Mouse (Mus musculus): ENCODE measurements around the gene Gm11114. TPM values are rescaled to one million over a fixed set of nuclear protein-coding genes. Genes with fewer than 3 reads are reported as not detected.

The Gm11114 gene
- polyA plus RNA-seq (2012): not detected in 2 replicates

- no peaks in the 10 kb centered on the region for H3K36me3 ChIP-seq (ENCODE audit: control insufficient read depth)
- TF ChIP-seq GATA1 (IDR thresholded peaks at IDR 0.05; ENCODE audit: low read length) (no peak), TAL1 (IDR thresholded peaks at IDR 0.05; ENCODE audit: low read length) (no peak)
- no peaks in the 10 kb centered on the region for H3K4me1 ChIP-seq (ENCODE audit: control insufficient read depth)
- H3K4me3 ChIP-seq (replicated peaks): no peak within 1 kb of the TSS
- no peaks in the 10 kb centered on the region for H3K9me3 ChIP-seq (ENCODE audit: control insufficient read depth, low read length)
- H3K27me3 ChIP-seq (ENCODE audit: control insufficient read depth): no peaks in the 10 kb centered on the region
These were observed at the start of gene Gm11114 for GRCm38 (mm10) chr9:85312473-85312872. Gene Gm11114, plus strand, starts transcription at chr9:85312773.

DNA sequence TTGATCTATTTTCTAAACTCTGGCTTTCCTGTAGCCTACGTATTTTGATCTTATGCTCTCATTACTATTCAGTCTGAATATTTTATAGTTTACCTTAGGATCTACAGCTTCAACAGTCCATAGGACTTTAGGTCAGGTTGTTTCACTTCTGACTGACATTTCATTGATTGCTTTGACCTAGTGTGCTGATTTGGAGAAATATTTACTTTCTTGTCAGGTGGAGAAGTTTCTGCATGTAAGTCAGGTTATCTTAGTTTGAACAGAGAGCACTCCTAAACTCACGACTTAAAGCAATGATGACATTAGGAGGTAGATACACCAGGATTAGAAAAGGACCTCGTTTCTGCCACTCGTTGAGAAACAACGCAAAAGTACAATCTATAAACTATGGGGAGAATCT, 45.7 kb upstream of the Gm11114 start:
- H3K4me1 ChIP-seq (ENCODE audit: control insufficient read depth): no peaks in the 10 kb centered on the region
- TF ChIP-seq TAL1 (IDR thresholded peaks at IDR 0.05; ENCODE audit: low read length) (no peak), GATA1 (IDR thresholded peaks at IDR 0.05; ENCODE audit: low read length) (no peak)

DNA sequence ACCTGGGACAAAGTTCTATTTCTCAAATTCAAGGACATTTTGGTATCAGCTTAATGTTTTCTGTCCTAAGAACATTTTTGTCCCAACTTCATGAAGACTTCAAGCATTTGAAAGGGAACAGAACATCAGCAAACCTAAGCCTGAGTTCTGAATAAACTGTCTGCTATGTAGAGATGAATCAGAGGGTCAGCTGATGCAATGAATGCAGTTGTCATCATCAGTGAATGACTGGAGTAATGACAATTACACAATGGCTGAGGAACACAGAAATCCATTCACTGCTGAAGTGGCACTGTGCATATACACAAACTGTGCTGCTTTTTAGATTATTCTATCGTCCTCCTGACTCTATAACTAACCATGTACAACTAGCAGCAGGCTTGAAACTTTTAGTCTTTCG, 38.5 kb upstream of the Gm11114 start:
- no peak for TF ChIP-seq TAL1 (IDR thresholded peaks at IDR 0.05; ENCODE audit: low read length)
- no peak overlapping the region for H3K4me3 ChIP-seq (replicated peaks)
- no peaks in the 10 kb centered on the region for H3K36me3 ChIP-seq (ENCODE audit: control insufficient read depth)
- no peaks in the 10 kb centered on the region for H3K27me3 ChIP-seq (ENCODE audit: control insufficient read depth)
- no peaks in the 10 kb centered on the region for H3K9me3 ChIP-seq (ENCODE audit: control insufficient read depth, low read length)
- no peaks in the 10 kb centered on the region for H3K4me1 ChIP-seq (ENCODE audit: control insufficient read depth)

More for the DNA sequence above, 45.7 kb upstream of the Gm11114 start:
- H3K36me3 ChIP-seq (ENCODE audit: control insufficient read depth): no peaks in the 10 kb centered on the region
- no peak overlapping the region for H3K4me3 ChIP-seq (replicated peaks)
- H3K9me3 ChIP-seq (ENCODE audit: control insufficient read depth, low read length): no peaks in the 10 kb centered on the region
- H3K27me3 ChIP-seq (ENCODE audit: control insufficient read depth): no peaks in the 10 kb centered on the region

GRCm38 (mm10) chr9:85302849-85303248, 9.7 kb upstream of the Gm11114 start:
- no peak for TF ChIP-seq TAL1 (IDR thresholded peaks at IDR 0.05; ENCODE audit: low read length)
- TF ChIP-seq GATA1 (IDR thresholded peaks at IDR 0.05; ENCODE audit: low read length): no peak
- Histone ChIP-seq H3K4me3 (replicated peaks) (no peak overlapping the region), H3K9me3 (ENCODE audit: control insufficient read depth, low read length) (no peaks in the 10 kb centered on the region), H3K36me3 (ENCODE audit: control insufficient read depth) (no peaks in the 10 kb centered on the region), H3K4me1 (ENCODE audit: control insufficient read depth) (no peaks in the 10 kb centered on the region), H3K27me3 (ENCODE audit: control insufficient read depth) (no peaks in the 10 kb centered on the region)

- Histone ChIP-seq H3K9me3 (ENCODE audit: control insufficient read depth, low read length) (no peaks in the 10 kb centered on the region), H3K4me3 (replicated peaks) (no peak overlapping the region), H3K36me3 (ENCODE audit: control insufficient read depth) (no peaks in the 10 kb centered on the region), H3K27me3 (ENCODE audit: control insufficient read depth) (no peaks in the 10 kb centered on the region), H3K4me1 (ENCODE audit: control insufficient read depth) (no peaks in the 10 kb centered on the region)
- TF ChIP-seq GATA1 (IDR thresholded peaks at IDR 0.05; ENCODE audit: low read length) (no peak), TAL1 (IDR thresholded peaks at IDR 0.05; ENCODE audit: low read length) (no peak)
These were observed 9.2 kb upstream of the Gm11114 start for GRCm38 (mm10) chr9:85303378-85303777.

GRCm38 (mm10) chr9:85316122-85316521, 3.5 kb downstream of the Gm11114 start:
- H3K27me3 ChIP-seq (ENCODE audit: control insufficient read depth): no peaks in the 10 kb centered on the region
- H3K9me3 ChIP-seq (ENCODE audit: control insufficient read depth, low read length): no peaks in the 10 kb centered on the region
- no peak overlapping the region for H3K4me3 ChIP-seq (replicated peaks)
- no peak for TF ChIP-seq GATA1 (IDR thresholded peaks at IDR 0.05; ENCODE audit: low read length)
- TF ChIP-seq TAL1 (IDR thresholded peaks at IDR 0.05; ENCODE audit: low read length): no peak
- no peaks in the 10 kb centered on the region; the same call in 1 of the 2 replicates for H3K36me3 ChIP-seq (ENCODE audit: control insufficient read depth)
- no peaks in the 10 kb centered on the region for H3K4me1 ChIP-seq (ENCODE audit: control insufficient read depth)

DNA sequence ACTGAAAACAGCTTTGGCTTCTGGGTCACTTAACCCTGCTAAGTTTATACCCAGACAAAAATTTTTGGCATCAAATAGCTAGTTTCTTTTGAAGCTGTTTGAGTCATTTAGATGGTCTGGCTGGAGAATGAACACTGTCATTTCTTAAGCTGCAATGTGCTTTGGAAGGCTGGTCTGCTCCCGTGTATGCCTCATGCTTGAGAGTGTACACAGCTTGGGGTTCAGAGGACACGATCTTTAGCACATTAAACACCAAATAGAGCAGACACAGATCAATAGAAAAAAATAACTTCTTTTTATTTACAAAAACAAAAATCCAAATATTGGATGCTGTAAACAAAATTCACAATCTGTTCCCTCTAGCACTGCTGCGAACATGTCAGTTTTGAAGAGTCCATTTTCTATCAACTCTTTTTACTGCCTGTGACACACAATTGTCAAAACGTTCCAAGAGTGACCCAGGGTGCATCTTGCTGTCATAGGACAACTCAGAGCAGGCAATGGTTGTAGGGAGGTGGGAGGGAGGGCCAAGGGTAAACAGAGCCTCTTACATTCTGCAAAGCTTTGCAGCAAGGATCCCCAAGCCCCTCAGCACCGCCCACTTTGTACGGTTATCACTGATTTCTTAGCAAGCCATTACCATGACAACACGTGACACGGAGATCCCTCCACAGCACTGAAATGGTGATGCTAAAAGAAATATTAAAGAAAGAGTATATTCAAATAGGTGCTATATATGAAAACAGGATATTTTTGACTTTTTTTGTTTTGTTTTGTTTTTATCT, 7.8 kb downstream of the Gm11114 start:
- Histone ChIP-seq H3K4me3 (replicated peaks) (no peak overlapping the region), H3K9me3 (ENCODE audit: control insufficient read depth, low read length) (no peaks in the 10 kb centered on the region), H3K36me3 (ENCODE audit: control insufficient read depth) (no peaks in the 10 kb centered on the region; the same call in 1 of the 2 replicates), H3K27me3 (ENCODE audit: control insufficient read depth) (peaks cover 2% of the 10 kb centered on the region; the same call in 1 of the 2 replicates), H3K4me1 (ENCODE audit: control insufficient read depth) (no peaks in the 10 kb centered on the region)
- TF ChIP-seq GATA1 (IDR thresholded peaks at IDR 0.05; ENCODE audit: low read length) (no peak), TAL1 (IDR thresholded peaks at IDR 0.05; ENCODE audit: low read length) (no peak)

DNA sequence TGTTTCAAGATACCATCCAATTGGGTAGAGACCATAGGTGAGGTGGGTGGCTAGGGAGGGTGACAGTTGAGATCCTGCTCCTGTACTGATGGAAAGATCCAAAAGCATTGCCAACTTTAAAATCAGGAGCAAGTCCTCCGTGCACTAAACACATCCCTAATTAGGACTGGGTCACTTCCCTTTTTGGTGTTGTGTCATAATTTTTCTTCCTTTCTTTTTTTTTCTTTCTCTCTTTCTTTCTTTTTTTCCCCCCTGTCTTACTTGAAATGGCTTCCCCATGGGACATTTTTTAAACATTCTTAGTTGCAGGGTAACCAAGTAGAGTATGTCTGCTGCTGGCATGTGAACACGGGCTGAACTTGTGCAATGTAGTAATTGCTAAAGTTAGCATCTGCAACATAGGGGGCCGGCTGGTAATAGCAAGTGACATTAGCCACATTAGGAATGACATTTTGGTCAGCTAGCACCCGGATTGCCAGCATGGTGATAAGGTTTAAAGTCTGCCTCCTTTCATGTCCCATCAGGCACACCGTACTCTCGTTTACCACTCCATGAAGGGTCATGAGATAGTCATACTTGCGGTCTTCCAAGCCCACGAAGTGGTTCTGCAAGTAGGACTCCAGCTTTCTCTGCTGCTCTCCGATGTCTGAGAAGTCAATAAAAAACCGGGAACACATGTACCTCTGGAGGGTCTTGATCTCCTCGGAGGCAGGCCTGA, 11.7 kb downstream of the Gm11114 start:
- no peak for TF ChIP-seq TAL1 (IDR thresholded peaks at IDR 0.05; ENCODE audit: low read length)
- TF ChIP-seq GATA1 (IDR thresholded peaks at IDR 0.05; ENCODE audit: low read length): no peak
- H3K36me3 ChIP-seq (ENCODE audit: control insufficient read depth): no peaks in the 10 kb centered on the region; the same call in 1 of the 2 replicates
- no peaks in the 10 kb centered on the region for H3K9me3 ChIP-seq (ENCODE audit: control insufficient read depth, low read length)
- peaks cover 18% of the 10 kb centered on the region for H3K27me3 ChIP-seq (ENCODE audit: control insufficient read depth)
- H3K4me1 ChIP-seq (ENCODE audit: control insufficient read depth): peaks cover 24% of the 10 kb centered on the region
- H3K4me3 ChIP-seq (replicated peaks): peak overlapping the region; percentile 68

- H3K27me3 ChIP-seq (ENCODE audit: control insufficient read depth): peaks cover 18% of the 10 kb centered on the region
- peak overlapping the region; percentile 68 for H3K4me3 ChIP-seq (replicated peaks)
- no peak for TF ChIP-seq TAL1 (IDR thresholded peaks at IDR 0.05; ENCODE audit: low read length)
- no peak for TF ChIP-seq GATA1 (IDR thresholded peaks at IDR 0.05; ENCODE audit: low read length)
- no peaks in the 10 kb centered on the region; the same call in 1 of the 2 replicates for H3K36me3 ChIP-seq (ENCODE audit: control insufficient read depth)
- no peaks in the 10 kb centered on the region for H3K9me3 ChIP-seq (ENCODE audit: control insufficient read depth, low read length)
- H3K4me1 ChIP-seq (ENCODE audit: control insufficient read depth): peaks cover 24% of the 10 kb centered on the region
These were observed 12.8 kb downstream of the Gm11114 start for GRCm38 (mm10) chr9:85325201-85325868.

Measured in erythroblast, embryonic 14.5 days (primary cell).